Mouse (Mus musculus) hindbrain, embryonic 14.5 days (tissue): Measurements from ENCODE around the gene Coro1b. TPM values are rescaled to one million over a fixed set of nuclear protein-coding genes. Genes with fewer than 3 reads are reported as not detected.

Experiments used
- ATAC-seq: fragments of 200-750 bp; cut with Nextera tagmentation; 2 replicates; pipeline ENCODE4 v1.8.0; 2017; ENCODE audit warnings: moderate number of reproducible peaks, mild to moderate bottlenecking, moderate TSS enrichment, moderate library complexity; ENCODE audit not compliant: low FRiP score
- DNase-seq: peaks from one replicate; pipeline ENCODE4 v3.0.0-alpha.2; 2015; ENCODE audit warnings: low spot score
- H3K27ac ChIP-seq: fragments of 300-500 bp; sonication (generic); 2 replicates; pipeline ENCODE4 v1.5.1; 2014; ENCODE audit warnings: mild to moderate bottlenecking, moderate library complexity
- H3K27me3 ChIP-seq: fragments of 300-500 bp; sonication (generic); 2 replicates; pipeline ENCODE4 v1.6.1; 2014; ENCODE audit warnings: mild to moderate bottlenecking, low read length, mixed read lengths; ENCODE audit not compliant: control insufficient read depth, insufficient read depth
- H3K36me3 ChIP-seq: fragments of 300-500 bp; sonication (generic); replicated peaks from 2 replicates; pipeline ENCODE4 v1.6.1; 2014; ENCODE audit not compliant: control insufficient read depth, insufficient read depth
- H3K4me1 ChIP-seq: fragments of 300-500 bp; sonication (generic); replicated peaks from 2 replicates; pipeline ENCODE4 v1.6.1; 2014; ENCODE audit warnings: antibody characterized with exemption, low read length, mixed read lengths; ENCODE audit not compliant: control insufficient read depth, insufficient read depth
- H3K4me2 ChIP-seq: fragments of 300-500 bp; sonication (generic); replicated peaks from 2 replicates; pipeline ENCODE4 v1.6.1; 2014; ENCODE audit warnings: mild to moderate bottlenecking, moderate library complexity
- H3K4me3 ChIP-seq: fragments of 300-500 bp; sonication (generic); replicated peaks from 2 replicates; pipeline ENCODE4 v1.5.1; 2014; ENCODE audit warnings: mild to moderate bottlenecking, low read length
- H3K9ac ChIP-seq: fragments of 300-500 bp; sonication (generic); 2 replicates; pipeline ENCODE4 v1.6.1; 2014
- H3K9me3 ChIP-seq: fragments of 300-500 bp; sonication (generic); 2 replicates; pipeline ENCODE4 v1.6.1; 2016; ENCODE audit warnings: low read length; ENCODE audit not compliant: control insufficient read depth
- WGBS: fragments of 180-500 bp; shearing (Covaris S2); extraction: QIAGEN DNeasy Blood & Tissue Kit; methylation state at CpG from one replicate; pipeline ENCODE4 v1.1.7; 2014; 5-methylcytosine and 5-hydroxymethylcytosine counted together
- polyA plus RNA-seq: library from polyadenylated mRNA; unstranded; fragments of >200 nt; fragmentation: Nextera tagmentation; extraction: Ambion mirVana; gene quantifications from 2 replicates; pipeline ENCODE4 v1.2.1, GENCODE M21; 2014

Gene Coro1b
- polyA plus RNA-seq, 1 experiment from 2014 or later, result 102 TPM

- 85% methylated on average over 8 of the region's 8 CpGs for WGBS
- DNase-seq (no peak), ATAC-seq (no peak)
- Histone ChIP-seq H3K27me3 (no peaks in the 10 kb centered on the region), H3K4me3 (no peak overlapping the region), H3K36me3 (peaks cover 53% of the 10 kb centered on the region), H3K4me1 (peaks cover 14% of the 10 kb centered on the region), H3K4me2 (no peak overlapping the region), H3K27ac (no peak overlapping the region), H3K9me3 (no peaks in the 10 kb centered on the region), H3K9ac (no peak overlapping the region)
These were observed 4.2 kb downstream of the Coro1b start for GRCm38 (mm10) chr19:4152445-4153231.

GRCm38 (mm10) chr19:4153232-4153654 is 4.8 kb downstream of the Coro1b start, which contains the start of gene Ptprcap:
TSS of gene Ptprcap (plus strand) at chr19:4153604.
- no peak for DNase-seq
- H3K27me3 ChIP-seq, result no peaks in the 10 kb centered on the region
- no peak within 1 kb of the TSS for H3K27ac ChIP-seq
- H3K4me3 ChIP-seq, result no peak within 1 kb of the TSS
- peaks cover 9% of the 10 kb centered on the region for H3K4me1 ChIP-seq
- H3K9ac ChIP-seq, result no peak within 1 kb of the TSS
- H3K36me3 ChIP-seq, result peaks cover 59% of the 10 kb centered on the region
- H3K9me3 ChIP-seq, result no peaks in the 10 kb centered on the region
- H3K4me2 ChIP-seq, result no peak within 1 kb of the TSS
- 76% methylated on average over 11 of the region's 11 CpGs for WGBS
- no peak for ATAC-seq

- no peaks in the 10 kb centered on the region for H3K27me3 ChIP-seq
- DNase-seq, result no peak
- H3K9ac ChIP-seq, result no peak overlapping the region
- 87% methylated on average over 10 of the region's 13 CpGs for WGBS
- peaks cover 73% of the 10 kb centered on the region for H3K36me3 ChIP-seq
- H3K4me1 ChIP-seq, result 0 out of 2 replicates have a peak, but pooled peaks cover 1% of the 10 kb centered on the region
- no peak overlapping the region for H3K4me3 ChIP-seq
- no peak overlapping the region for H3K4me2 ChIP-seq
- H3K27ac ChIP-seq, result no peak overlapping the region
- H3K9me3 ChIP-seq, result no peaks in the 10 kb centered on the region
- no peak for ATAC-seq
These were observed 6.2 kb downstream of the Coro1b start for GRCm38 (mm10) chr19:4154437-4155222.

DNA sequence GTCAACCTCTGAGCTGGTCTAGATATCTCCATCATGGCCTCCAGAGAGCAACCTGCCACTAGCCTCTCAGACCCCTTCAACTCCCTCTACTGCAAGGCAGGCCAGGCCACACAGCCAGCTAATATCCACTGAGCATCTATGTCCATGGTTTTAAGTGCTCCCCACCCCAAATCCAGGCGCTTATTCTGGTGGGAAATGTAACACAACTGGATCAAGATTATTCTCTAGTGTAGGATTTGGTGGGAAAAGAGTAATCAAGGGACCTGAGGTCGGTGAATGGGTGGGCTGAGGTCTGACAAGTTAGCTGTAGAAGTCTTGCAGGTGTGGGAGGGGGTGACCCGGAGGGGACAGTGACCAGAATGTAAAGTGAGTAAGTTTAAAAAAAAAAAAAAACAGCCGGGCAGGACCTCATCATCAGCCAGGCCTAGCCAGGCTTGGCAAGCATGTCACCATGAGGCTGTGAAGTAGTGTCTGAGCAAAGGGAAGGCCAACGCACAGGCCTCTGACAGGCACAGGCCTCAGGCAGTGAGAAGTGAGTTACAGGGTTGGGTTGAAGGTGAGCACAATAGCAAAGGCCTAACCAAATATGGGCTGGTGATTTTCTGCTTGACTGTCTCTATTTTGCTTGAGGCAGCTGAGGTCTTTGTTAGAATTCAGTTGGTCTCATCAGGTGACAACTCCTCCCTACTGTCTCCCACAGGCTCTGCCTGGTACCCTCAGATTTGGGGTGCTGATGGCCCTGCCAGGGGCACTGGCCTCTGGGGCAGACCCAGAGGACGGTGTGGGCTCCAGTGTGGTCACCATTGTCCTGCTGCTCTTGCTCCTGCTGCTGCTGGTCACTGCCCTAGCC is 7.0 kb downstream of the Coro1b start:
- H3K9me3 ChIP-seq, result no peaks in the 10 kb centered on the region
- no peak overlapping the region for H3K27ac ChIP-seq
- no peak overlapping the region for H3K4me3 ChIP-seq
- H3K36me3 ChIP-seq, result peaks cover 76% of the 10 kb centered on the region
- WGBS, result 65% methylated on average over 6 of the region's 6 CpGs
- no peak overlapping the region for H3K9ac ChIP-seq
- no peaks in the 10 kb centered on the region for H3K27me3 ChIP-seq
- ATAC-seq (no peak), DNase-seq (no peak)
- H3K4me2 ChIP-seq, result no peak overlapping the region
- no peaks in the 10 kb centered on the region for H3K4me1 ChIP-seq

DNA sequence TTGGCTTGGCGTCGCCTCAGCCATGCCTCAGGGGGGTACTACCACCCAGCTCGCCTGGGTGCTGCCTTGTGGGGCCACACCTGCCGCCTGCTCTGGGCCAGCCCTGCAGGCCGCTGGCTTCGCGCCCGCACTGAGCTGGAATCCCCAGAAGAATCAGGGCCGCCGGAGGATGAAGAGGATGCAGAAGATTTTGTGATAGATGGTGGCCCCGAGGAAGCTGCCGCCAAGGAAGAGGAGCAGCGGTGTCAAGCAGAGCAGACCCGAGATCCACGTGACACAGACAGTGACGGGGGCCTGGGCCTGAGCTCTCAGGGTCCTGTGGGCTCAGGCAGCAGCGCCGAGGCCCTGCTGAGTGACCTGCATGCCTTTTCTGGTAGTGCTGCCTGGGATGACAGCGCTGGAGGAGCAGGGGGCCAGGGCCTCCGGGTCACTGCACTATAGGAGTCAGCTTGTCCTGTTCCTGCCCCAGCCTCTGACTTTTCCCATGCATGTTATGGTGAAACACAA is 7.7 kb downstream of the Coro1b start:
- DNase-seq (no peak), ATAC-seq (no peak)
- H3K27me3 ChIP-seq, result no peaks in the 10 kb centered on the region
- H3K4me2 ChIP-seq, result no peak overlapping the region
- peaks cover 78% of the 10 kb centered on the region for H3K36me3 ChIP-seq
- H3K9ac ChIP-seq, result no peak overlapping the region
- WGBS, result 66% methylated on average over 20 of the region's 20 CpGs
- H3K4me3 ChIP-seq, result no peak overlapping the region
- no peaks in the 10 kb centered on the region for H3K4me1 ChIP-seq
- no peak overlapping the region for H3K27ac ChIP-seq
- H3K9me3 ChIP-seq, result no peaks in the 10 kb centered on the region

DNA sequence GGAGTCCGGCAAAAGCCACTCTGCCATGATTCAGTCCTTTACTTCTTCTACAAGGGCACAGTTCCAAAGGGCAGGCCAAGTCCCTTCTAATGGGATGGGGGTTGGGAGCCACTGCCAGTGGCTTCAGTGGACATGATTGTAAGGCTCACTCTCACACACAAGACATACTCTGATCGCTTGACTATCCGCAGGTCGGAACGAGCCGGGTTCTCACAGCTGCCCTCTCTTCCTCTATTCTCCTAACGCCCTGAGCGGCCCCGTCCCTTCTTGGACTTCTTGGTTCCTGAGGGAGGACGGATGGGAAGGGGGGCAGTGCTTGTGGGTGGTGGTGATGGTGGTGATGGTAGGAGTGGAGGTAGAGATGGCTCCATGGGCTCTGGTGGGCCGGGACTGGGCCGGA is 8.4 kb downstream of the Coro1b start:
- no peak for DNase-seq
- Histone ChIP-seq H3K4me3 (no peak overlapping the region), H3K9ac (no peak overlapping the region), H3K27ac (no peak overlapping the region), H3K36me3 (peaks cover 80% of the 10 kb centered on the region), H3K27me3 (no peaks in the 10 kb centered on the region), H3K9me3 (no peaks in the 10 kb centered on the region), H3K4me2 (no peak overlapping the region), H3K4me1 (no peaks in the 10 kb centered on the region)
- no peak for ATAC-seq
- 92% methylated on average over 12 of the region's 12 CpGs for WGBS

GRCm38 (mm10) chr19:4159049-4159448 is 10.6 kb downstream of the Coro1b start:
- DNase-seq, result no peak
- H3K9ac ChIP-seq, result 0 out of 2 replicates have a peak overlapping the region, but pooled peaks have one; percentile 3
- H3K4me1 ChIP-seq, result peaks cover 9% of the 10 kb centered on the region; the same call in 1 of the 2 replicates
- WGBS, result 99% methylated on average over 8 of the region's 8 CpGs
- H3K4me2 ChIP-seq, result no peak overlapping the region
- H3K36me3 ChIP-seq, result peaks cover 60% of the 10 kb centered on the region
- H3K27me3 ChIP-seq, result no peaks in the 10 kb centered on the region
- H3K9me3 ChIP-seq, result no peaks in the 10 kb centered on the region
- H3K27ac ChIP-seq, result no peak overlapping the region
- no peak overlapping the region for H3K4me3 ChIP-seq
- no peak for ATAC-seq

DNA sequence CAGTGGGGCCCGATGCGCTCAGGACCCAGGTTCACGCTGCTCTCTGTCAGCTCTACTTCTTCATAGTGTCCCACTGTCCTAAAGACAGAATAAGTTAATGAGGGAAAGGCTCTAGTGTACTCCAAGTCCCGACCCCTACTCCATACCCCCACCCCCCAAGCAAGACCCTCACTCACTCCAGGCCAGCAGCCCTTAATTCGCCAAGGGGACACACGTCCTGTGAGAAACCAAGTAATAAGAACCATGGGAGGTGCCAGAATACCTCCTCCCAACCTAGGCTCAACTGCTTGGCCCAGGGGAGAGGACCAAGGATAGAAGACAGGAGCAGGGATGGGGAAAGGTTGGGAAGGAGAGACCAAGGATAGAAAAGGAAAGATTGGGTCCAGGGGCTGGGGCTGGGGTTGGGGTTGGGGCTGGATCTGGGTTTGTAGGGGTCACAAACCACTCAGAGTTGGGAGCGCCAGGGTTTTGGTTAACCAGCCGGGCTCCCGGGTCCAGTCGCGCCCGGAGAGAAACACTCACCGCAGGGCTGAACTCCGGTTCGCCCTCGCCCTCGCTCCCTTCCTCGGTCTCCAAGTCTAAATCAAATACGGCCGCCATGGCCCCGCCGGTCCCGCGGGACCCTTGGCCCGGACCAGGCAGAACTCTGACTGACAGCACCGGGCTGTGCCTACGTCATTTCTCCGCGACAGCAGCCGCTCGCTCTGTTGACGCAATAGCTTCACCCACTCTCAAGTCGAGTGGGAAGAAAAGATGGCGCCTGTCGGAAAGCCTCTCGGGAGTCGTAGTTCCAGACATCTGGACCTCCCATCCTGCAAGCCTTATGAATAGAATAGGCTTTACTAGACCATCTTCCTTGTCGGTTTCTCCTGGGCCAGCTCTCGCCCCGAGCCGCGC is 14.5 kb downstream of the Coro1b start, which contains the start of gene Rps6kb2:
Gene Rps6kb2 (minus strand): TSS at position 709 of the 897 bp plus-strand sequence.
- 6% methylated on average over 42 of the region's 42 CpGs for WGBS
- Histone ChIP-seq H3K9ac (peak within 1 kb of the TSS; percentile 74), H3K4me1 (peaks cover 9% of the 10 kb centered on the region; the same call in 1 of the 2 replicates), H3K27me3 (no peaks in the 10 kb centered on the region), H3K4me3 (peak within 1 kb of the TSS; percentile 57), H3K36me3 (peaks cover 34% of the 10 kb centered on the region), H3K4me2 (peak within 1 kb of the TSS; percentile 91), H3K9me3 (no peaks in the 10 kb centered on the region), H3K27ac (peak within 1 kb of the TSS; percentile 88)
- peak; percentile 99 for DNase-seq
- peak; percentile 87 for ATAC-seq
